Mouse (Mus musculus): ENCODE measurements at regions not wholly inside any gene's neighbourhood (a gene's known extent, or its start where the extent isn't known, plus 50 kb on each side); places are given as distances from the start of the nearest gene placed in this dataset.

DNA sequence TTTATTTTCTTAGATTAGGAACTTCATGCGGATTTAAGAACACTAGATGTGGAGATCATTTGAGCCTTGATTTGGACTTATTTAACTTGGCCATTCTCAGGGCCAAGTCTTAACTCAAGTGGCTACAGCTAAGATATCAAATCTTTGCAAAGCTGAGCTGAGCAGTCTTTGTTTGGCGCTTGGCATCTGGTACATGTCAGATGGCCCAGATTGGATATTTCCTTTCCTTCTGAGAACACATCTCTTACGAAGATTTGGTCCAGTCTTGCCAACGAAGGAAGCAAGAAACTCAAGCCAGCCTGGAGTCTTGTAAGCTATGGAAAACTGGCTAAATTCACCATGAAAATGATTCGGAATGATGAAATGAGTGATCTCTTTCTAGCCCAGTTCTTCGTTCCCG lies 59.1 kb upstream of the Cdc42ep3 start:
- WGBS = 83% methylated on average over 7 of the region's 7 CpGs
- H3K27ac ChIP-seq (ENCODE audit: low read depth, low read length) = no peak overlapping the region
- H3K4me2 ChIP-seq (replicated peaks; ENCODE audit: low read depth) = no peak overlapping the region
- no peaks in the 10 kb centered on the region for H3K27me3 ChIP-seq (replicated peaks; ENCODE audit: control insufficient read depth, insufficient read depth, low read length)
- H3K9me3 ChIP-seq (ENCODE audit: control insufficient read depth) = no peaks in the 10 kb centered on the region
- H3K9ac ChIP-seq (ENCODE audit: low read depth, low read length) = no peak overlapping the region
- TF ChIP-seq CTCF (IDR thresholded peaks at IDR 0.05; ENCODE audit: low read depth) = no peak
- no peak overlapping the region for H3K4me3 ChIP-seq (ENCODE audit: low read depth, low read length)
- no peaks in the 10 kb centered on the region for H3K4me1 ChIP-seq (replicated peaks; ENCODE audit: control insufficient read depth, insufficient read depth, low read length)
- no peaks in the 10 kb centered on the region for H3K36me3 ChIP-seq (ENCODE audit: control insufficient read depth, insufficient read depth)
- ATAC-seq = no peak

DNA sequence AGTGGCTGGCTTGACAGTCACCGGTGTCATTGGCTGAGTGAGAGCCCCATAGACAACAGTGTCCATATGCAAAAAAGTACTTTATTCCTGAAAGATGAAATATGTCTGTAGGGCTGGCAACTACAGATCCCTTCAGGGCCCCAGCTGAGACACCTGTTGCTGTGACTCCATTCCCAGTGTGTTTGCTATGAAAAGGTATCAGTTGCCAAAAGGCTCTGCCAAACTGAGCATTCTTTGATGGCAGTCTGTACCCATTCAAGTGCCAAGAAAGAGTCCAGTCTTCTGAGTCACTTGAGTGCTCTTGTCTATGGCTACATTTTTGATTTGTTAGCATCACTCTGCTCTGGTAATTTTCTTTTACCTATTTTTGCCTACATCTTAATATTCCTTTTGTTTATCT lies 63.1 kb upstream of the Cdc42ep3 start:
- H3K27ac ChIP-seq (ENCODE audit: low read depth, low read length) = no peak overlapping the region
- 90% methylated on average over 1 of the region's 1 CpGs for WGBS
- ATAC-seq = no peak

DNA sequence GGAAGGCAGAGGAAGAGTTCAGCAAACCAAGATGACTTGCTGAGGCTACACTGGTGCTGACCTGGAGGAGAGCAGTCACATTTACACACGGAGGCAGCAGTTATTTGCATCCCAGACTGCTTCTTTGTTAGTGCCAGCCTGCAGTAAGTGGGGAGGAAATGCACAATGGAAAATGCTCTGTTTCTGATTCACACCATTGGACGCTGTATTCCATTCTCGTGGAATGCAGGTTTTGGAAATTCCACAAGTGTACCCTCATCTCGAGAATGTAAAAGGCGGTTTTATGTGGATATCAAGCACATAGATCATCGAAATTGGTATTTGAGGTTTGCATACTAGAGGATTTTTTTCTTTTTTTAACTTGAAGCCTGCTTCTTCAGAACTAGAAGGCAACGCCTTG lies 66.7 kb upstream of the Cdc42ep3 start:
- H3K9me3 ChIP-seq (ENCODE audit: control insufficient read depth) = no peaks in the 10 kb centered on the region
- no peak for ATAC-seq
- no peak overlapping the region for H3K27ac ChIP-seq (ENCODE audit: low read depth, low read length)
- H3K27me3 ChIP-seq (replicated peaks; ENCODE audit: control insufficient read depth, insufficient read depth, low read length) = no peaks in the 10 kb centered on the region
- H3K4me2 ChIP-seq (replicated peaks; ENCODE audit: low read depth) = no peak overlapping the region
- H3K4me3 ChIP-seq (ENCODE audit: low read depth, low read length) = no peak overlapping the region
- no peak overlapping the region for H3K9ac ChIP-seq (ENCODE audit: low read depth, low read length)
- H3K4me1 ChIP-seq (replicated peaks; ENCODE audit: control insufficient read depth, insufficient read depth, low read length) = no peaks in the 10 kb centered on the region
- 71% methylated on average over 7 of the region's 7 CpGs for WGBS
- no peaks in the 10 kb centered on the region for H3K36me3 ChIP-seq (ENCODE audit: control insufficient read depth, insufficient read depth)
- no peak for TF ChIP-seq CTCF (IDR thresholded peaks at IDR 0.05; ENCODE audit: low read depth)

More for the DNA sequence above, 63.1 kb upstream of the Cdc42ep3 start:
- H3K27me3 ChIP-seq (replicated peaks; ENCODE audit: control insufficient read depth, insufficient read depth, low read length) = no peaks in the 10 kb centered on the region
- TF ChIP-seq CTCF (IDR thresholded peaks at IDR 0.05; ENCODE audit: low read depth) = no peak
- H3K4me1 ChIP-seq (replicated peaks; ENCODE audit: control insufficient read depth, insufficient read depth, low read length) = no peaks in the 10 kb centered on the region
- H3K36me3 ChIP-seq (ENCODE audit: control insufficient read depth, insufficient read depth) = no peaks in the 10 kb centered on the region
- H3K9me3 ChIP-seq (ENCODE audit: control insufficient read depth) = no peaks in the 10 kb centered on the region
- H3K9ac ChIP-seq (ENCODE audit: low read depth, low read length) = no peak overlapping the region
- no peak overlapping the region for H3K4me3 ChIP-seq (ENCODE audit: low read depth, low read length)
- no peak overlapping the region for H3K4me2 ChIP-seq (replicated peaks; ENCODE audit: low read depth)

DNA sequence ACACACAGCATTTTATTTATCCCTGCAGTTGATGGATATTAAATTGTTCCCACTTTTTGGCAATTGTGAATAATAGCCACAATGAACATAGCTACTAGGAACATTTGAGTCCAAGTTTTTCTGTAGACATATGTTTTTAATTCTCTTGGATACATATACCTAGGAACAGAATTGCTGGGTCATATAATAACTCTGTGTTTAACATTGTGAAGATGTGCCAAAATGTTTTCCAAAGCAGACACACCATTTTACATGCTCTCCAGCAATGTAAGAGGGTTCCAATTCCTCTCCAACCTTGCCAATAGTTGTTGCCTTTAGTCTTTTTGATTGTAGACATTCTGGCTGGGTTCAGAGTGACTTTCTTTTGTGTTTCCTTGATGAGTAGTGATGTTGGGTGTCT lies 84.3 kb upstream of the Cdc42ep3 start:
- ATAC-seq = no peak
- TF ChIP-seq CTCF (IDR thresholded peaks at IDR 0.05; ENCODE audit: low read depth) = no peak
- Histone ChIP-seq H3K9me3 (ENCODE audit: control insufficient read depth) (no peaks in the 10 kb centered on the region), H3K4me2 (replicated peaks; ENCODE audit: low read depth) (no peak overlapping the region), H3K36me3 (ENCODE audit: control insufficient read depth, insufficient read depth) (no peaks in the 10 kb centered on the region), H3K27ac (ENCODE audit: low read depth, low read length) (no peak overlapping the region), H3K4me3 (ENCODE audit: low read depth, low read length) (no peak overlapping the region), H3K4me1 (replicated peaks; ENCODE audit: control insufficient read depth, insufficient read depth, low read length) (no peaks in the 10 kb centered on the region), H3K9ac (ENCODE audit: low read depth, low read length) (no peak overlapping the region), H3K27me3 (replicated peaks; ENCODE audit: control insufficient read depth, insufficient read depth, low read length) (no peaks in the 10 kb centered on the region)

DNA sequence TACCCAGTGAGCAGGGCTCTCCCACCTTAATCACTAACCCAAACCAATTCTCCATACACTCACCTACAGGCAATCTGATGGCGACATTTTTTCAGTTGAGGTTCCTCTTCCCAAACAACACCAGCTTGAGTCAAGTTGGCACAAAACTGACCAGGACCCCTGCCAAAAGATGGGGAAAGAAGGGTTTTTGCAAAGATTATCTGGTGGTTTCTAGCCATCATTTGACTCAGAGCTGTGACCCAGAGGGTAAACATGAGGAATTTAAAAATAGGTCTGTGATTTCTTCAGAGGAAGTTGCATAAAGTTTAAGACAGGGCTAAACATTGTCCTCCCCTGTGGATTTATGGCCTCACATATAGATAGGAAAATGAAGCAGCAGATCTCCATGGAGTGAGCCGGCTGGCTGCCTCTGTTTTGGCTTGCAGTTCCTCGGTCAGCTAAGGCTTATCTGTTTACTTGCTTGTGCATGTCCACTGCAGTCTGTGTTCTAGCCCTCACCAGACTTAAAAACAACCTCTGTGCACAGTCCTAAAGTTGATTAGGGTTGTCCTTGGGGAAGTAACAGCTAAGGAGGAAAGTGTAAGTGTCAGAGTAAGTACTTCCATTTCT lies 87.7 kb upstream of the Cdc42ep3 start:
- Histone ChIP-seq H3K9me3 (ENCODE audit: control insufficient read depth) (no peaks in the 10 kb centered on the region), H3K9ac (ENCODE audit: low read depth, low read length) (no peak overlapping the region), H3K36me3 (ENCODE audit: control insufficient read depth, insufficient read depth) (no peaks in the 10 kb centered on the region), H3K4me2 (replicated peaks; ENCODE audit: low read depth) (no peak overlapping the region), H3K27ac (ENCODE audit: low read depth, low read length) (no peak overlapping the region), H3K27me3 (replicated peaks; ENCODE audit: control insufficient read depth, insufficient read depth, low read length) (no peaks in the 10 kb centered on the region), H3K4me3 (ENCODE audit: low read depth, low read length) (no peak overlapping the region), H3K4me1 (replicated peaks; ENCODE audit: control insufficient read depth, insufficient read depth, low read length) (no peaks in the 10 kb centered on the region)
- WGBS = 51% methylated on average over 3 of the region's 3 CpGs
- no peak for TF ChIP-seq CTCF (IDR thresholded peaks at IDR 0.05; ENCODE audit: low read depth)
- ATAC-seq = no peak

DNA sequence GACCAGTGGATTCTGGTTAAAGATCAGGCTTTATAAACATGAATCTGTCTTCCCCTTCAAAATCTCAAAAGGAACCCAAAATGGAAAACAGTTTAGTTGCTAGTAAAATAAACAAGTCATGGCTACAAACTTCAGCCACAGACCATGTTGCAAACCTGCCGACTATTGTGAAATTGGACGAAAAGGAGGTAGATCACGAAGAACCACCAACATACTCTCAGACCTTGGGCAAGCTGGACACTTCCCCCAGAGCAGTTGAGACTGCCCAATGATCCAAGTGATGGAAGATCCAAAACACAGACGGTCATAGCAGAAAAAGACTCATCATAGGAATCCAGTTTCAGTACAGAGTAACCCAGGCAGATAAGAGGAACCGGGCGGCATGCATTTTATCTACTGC lies 92.3 kb upstream of the Cdc42ep3 start:
- 85% methylated on average over 6 of the region's 6 CpGs for WGBS
- no peak for TF ChIP-seq CTCF (IDR thresholded peaks at IDR 0.05; ENCODE audit: low read depth)
- Histone ChIP-seq H3K27ac (ENCODE audit: low read depth, low read length) (no peak overlapping the region), H3K4me2 (replicated peaks; ENCODE audit: low read depth) (no peak overlapping the region), H3K27me3 (replicated peaks; ENCODE audit: control insufficient read depth, insufficient read depth, low read length) (no peaks in the 10 kb centered on the region), H3K4me3 (ENCODE audit: low read depth, low read length) (no peak overlapping the region), H3K9me3 (ENCODE audit: control insufficient read depth) (no peaks in the 10 kb centered on the region), H3K4me1 (replicated peaks; ENCODE audit: control insufficient read depth, insufficient read depth, low read length) (no peaks in the 10 kb centered on the region), H3K9ac (ENCODE audit: low read depth, low read length) (no peak overlapping the region), H3K36me3 (ENCODE audit: control insufficient read depth, insufficient read depth) (no peaks in the 10 kb centered on the region)
- no peak for ATAC-seq
